ENCODE assay signal across 15 mouse cellular contexts in genomic region chr2:150999021-150999420, GRCm38 (mm10). TPM values are rescaled to one million over a fixed set of nuclear protein-coding genes. Genes with fewer than 3 reads are reported as not detected.
DNase-seq lines count a peak whose midpoint lies in the region; ATAC-seq and TF ChIP-seq lines count a peak whose summit lies in the region.
"Had no signal": no experiment of that assay in that cellular context is flagged by ENCODE, and none has a peak within 500 bp of the region (broad histone marks: within the 10 kb centered on the region; RNA-seq: fewer than 3 reads in every experiment).

No protein-coding gene starts in this region.

- H3K36me3 ChIP-seq in kidney, embryonic 14.5 days (ENCODE audit: control insufficient read depth, insufficient read depth, low read length) = no peaks in the 10 kb centered on the region
- H3K36me3 ChIP-seq in ES-E14 (ENCODE audit: control insufficient read depth, insufficient read depth, low read length, poor library complexity, severe bottlenecking) = no peaks in the 10 kb centered on the region
- H3K36me3 ChIP-seq in neural tube, embryonic 11.5 days (ENCODE audit: control insufficient read depth, insufficient read depth, low read length) = no peaks in the 10 kb centered on the region
- H3K36me3 ChIP-seq: hindbrain, embryonic 12.5 days; liver, embryonic 15.5 days had no signal

- H3K9ac ChIP-seq in kidney, embryonic 14.5 days (ENCODE audit: low read depth, low read length) = 0 out of 2 replicates have a peak overlapping the region, but pooled peaks have one; percentile 18
- 0 out of 2 replicates have a peak overlapping the region, but pooled peaks have one; percentile 10 for H3K9ac ChIP-seq in ES-E14 (ENCODE audit: insufficient read depth, low read depth, low read length, poor library complexity, severe bottlenecking)
- 0 out of 2 replicates have a peak overlapping the region, but pooled peaks have one; percentile 10 for H3K9ac ChIP-seq in neural tube, embryonic 11.5 days (ENCODE audit: low read length)
- H3K9ac ChIP-seq: hindbrain, embryonic 12.5 days; liver, embryonic 15.5 days had no signal

- no peak overlapping the region for H3K27ac ChIP-seq in kidney, embryonic 14.5 days (ENCODE audit: low read depth, low read length)
- no peak overlapping the region for H3K27ac ChIP-seq in ES-E14 (ENCODE audit: insufficient read depth, low read depth, low read length, poor library complexity, severe bottlenecking)
- no peak overlapping the region for H3K27ac ChIP-seq in neural tube, embryonic 11.5 days (ENCODE audit: low read depth, low read length)
- H3K27ac ChIP-seq: hindbrain, embryonic 12.5 days; liver, embryonic 15.5 days had no signal

- 23% methylated on average over 3 of the region's 3 CpGs for WGBS in kidney, embryonic 14.5 days
- 25% methylated on average over 3 of the region's 3 CpGs for WGBS in neural tube, embryonic 11.5 days

- H3K4me3 ChIP-seq in kidney, embryonic 14.5 days (ENCODE audit: low read length) = no peak overlapping the region
- no peak overlapping the region for H3K4me3 ChIP-seq in ES-E14 (ENCODE audit: insufficient read depth in 1 of 2, low read depth in 1 of 2, low read length in 2 of 2, poor library complexity in 1 of 2, severe bottlenecking in 1 of 2)
- no peak overlapping the region for H3K4me3 ChIP-seq in neural tube, embryonic 11.5 days (ENCODE audit: low read depth, low read length)
- H3K4me3 ChIP-seq: hindbrain, embryonic 12.5 days; liver, embryonic 15.5 days; myocyte had no signal

- in situ Hi-C loops in ES-E14 (cut with MboI; ENCODE audit: low sequenced_read_pairs in 2 of 2, unreplicated experiment in 2 of 2) = no loop called here

- H3K4me1 ChIP-seq in kidney, embryonic 14.5 days (ENCODE audit: control insufficient read depth, insufficient read depth, low read length) = peaks cover 8% of the 10 kb centered on the region
- peaks cover 1 to 11% of the 10 kb centered on the region in 2 experiments; a peak in 1 of 4 replicates for H3K4me1 ChIP-seq in ES-E14 (ENCODE audit: control insufficient read depth in 2 of 2, insufficient read depth in 2 of 2, low read length in 2 of 2, poor library complexity in 1 of 2)
- H3K4me1 ChIP-seq in neural tube, embryonic 11.5 days (ENCODE audit: control insufficient read depth, insufficient read depth, low read length) = peaks cover 21% of the 10 kb centered on the region

- no peak for DNase-seq in kidney, adult 18-20 months
- no peak for DNase-seq in ES-E14 (ENCODE audit: low read depth, low spot score)
- peak; percentile 54 for DNase-seq in embryo, embryonic 9.5 days (ENCODE audit: extremely low spot score)
- peak; percentile 14 for DNase-seq in neural tube, embryonic 11.5 days (ENCODE audit: low spot score)
- no peak for DNase-seq in frontal cortex, adult 2 months (ENCODE audit: extremely low spot score in 1 of 2, low spot score in 1 of 2)
- DNase-seq in ovary, postnatal 10 days (ENCODE audit: low spot score) = no peak
- DNase-seq: cerebellum, adult 8-10 months; kidney, postnatal 36 days; right cerebral cortex, adult 18-20 months; thymus, postnatal 14 days had no signal

- ATAC-seq in kidney, embryonic 14.5 days (ENCODE audit: low FRiP score, low TSS enrichment) = peak; percentile 70
- no peak for ATAC-seq in neural tube, embryonic 11.5 days (ENCODE audit: insufficient read depth, low FRiP score, low TSS enrichment)

- H3K9me3 ChIP-seq in kidney, embryonic 14.5 days (ENCODE audit: control insufficient read depth, low read length) = no peaks in the 10 kb centered on the region
- no peaks in the 10 kb centered on the region for H3K9me3 ChIP-seq in ES-E14 (ENCODE audit: control insufficient read depth, insufficient read depth, low read depth, low read length)
- H3K9me3 ChIP-seq in neural tube, embryonic 11.5 days (ENCODE audit: control insufficient read depth, low read length) = no peaks in the 10 kb centered on the region
- H3K9me3 ChIP-seq: hindbrain, embryonic 12.5 days; liver, embryonic 15.5 days had no signal

- H3K4me2 ChIP-seq in kidney, embryonic 14.5 days (replicated peaks; ENCODE audit: low read depth, low read length) = no peak overlapping the region
- no peak overlapping the region for H3K4me2 ChIP-seq in neural tube, embryonic 11.5 days (ENCODE audit: low read depth)
- H3K4me2 ChIP-seq: hindbrain, embryonic 12.5 days; liver, embryonic 15.5 days had no signal

- H3K27me3 ChIP-seq in kidney, embryonic 14.5 days (ENCODE audit: control insufficient read depth, insufficient read depth, low read length) = no peaks in the 10 kb centered on the region
- no peaks in the 10 kb centered on the region for H3K27me3 ChIP-seq in neural tube, embryonic 11.5 days (ENCODE audit: control insufficient read depth, insufficient read depth, low read length)
- H3K27me3 ChIP-seq: CH12.LX; hindbrain, embryonic 12.5 days; liver, embryonic 15.5 days had no signal

TF ChIP-seq in ES-E14, 5 proteins besides CTCF, POLR2A, EP300 and RAD21:
- TF ChIP-seq ZC3H11A (IDR thresholded peaks at IDR 0.05; ENCODE audit: borderline replicate concordance, low read depth, low read length) (no peak), HCFC1 (IDR thresholded peaks at IDR 0.05; ENCODE audit: borderline replicate concordance, insufficient read depth, low read length) (no peak), MAFK (IDR thresholded peaks at IDR 0.05; ENCODE audit: insufficient read depth, low read depth, low read length) (no peak), CHD2 (IDR thresholded peaks at IDR 0.05; ENCODE audit: low read depth, low read length) (no peak), ZNF384 (IDR thresholded peaks at IDR 0.05; ENCODE audit: low read depth, low read length) (no peak)
TF ChIP-seq in ES-E14: peak in this region for 0.

RNA-seq across cellular contexts. Expression of gene Ninl, which starts 40.2 kb away (rescaled TPM):
- polyA plus RNA-seq in kidney, embryonic 14.5 days (2014; fragmentation: Nextera tagmentation; extraction: Ambion mirVana) = 8.9 and 16.2 TPM in 2 replicates
- total RNA-seq in ES-E14 (2012; rRNA removed) = 22.4 and 26.7 TPM in 2 replicates
- 12.2 and 14.2 TPM in 2 replicates for polyA plus RNA-seq in neural tube, embryonic 11.5 days (2014; fragmentation: Nextera tagmentation; extraction: Ambion mirVana)
- polyA plus RNA-seq in frontal cortex, adult 2 months (2012; rRNA removed) = 6.2 and 7.2 TPM in 2 replicates

RNA-seq across cellular contexts. Expression of gene Nanp, which starts 40.2 kb away (rescaled TPM):
- polyA plus RNA-seq in kidney, embryonic 14.5 days (2014; fragmentation: Nextera tagmentation; extraction: Ambion mirVana) = 51.5 and 56.2 TPM in 2 replicates
- 8.9 and 11.8 TPM in 2 replicates for total RNA-seq in ES-E14 (2012; rRNA removed)
- 42.4 and 43.9 TPM in 2 replicates for polyA plus RNA-seq in neural tube, embryonic 11.5 days (2014; fragmentation: Nextera tagmentation; extraction: Ambion mirVana)
- 17.4 and 20.5 TPM in 2 replicates for polyA plus RNA-seq in frontal cortex, adult 2 months (2012; rRNA removed)

Comparison
In these comparisons a context has a peak if more than half of its experiments do, and no peak if none do; other contexts are left out.
1. DNase-seq: peak in embryo, embryonic 9.5 days (single experiment) and neural tube, embryonic 11.5 days (single experiment); none in kidney, adult 18-20 months (single experiment), ES-E14 (single experiment), frontal cortex, adult 2 months (0 of 2) and ovary, postnatal 10 days (single experiment).
2. Peak in every context shown above with its lines, with median percentiles within 50 percentile points of each other: H3K9ac ChIP-seq.